Mouse (Mus musculus): ENCODE measurements at regions not wholly inside any gene's neighbourhood (a gene's known extent, or its start where the extent isn't known, plus 50 kb on each side); places are given as distances from the start of the nearest gene placed in this dataset.

DNA sequence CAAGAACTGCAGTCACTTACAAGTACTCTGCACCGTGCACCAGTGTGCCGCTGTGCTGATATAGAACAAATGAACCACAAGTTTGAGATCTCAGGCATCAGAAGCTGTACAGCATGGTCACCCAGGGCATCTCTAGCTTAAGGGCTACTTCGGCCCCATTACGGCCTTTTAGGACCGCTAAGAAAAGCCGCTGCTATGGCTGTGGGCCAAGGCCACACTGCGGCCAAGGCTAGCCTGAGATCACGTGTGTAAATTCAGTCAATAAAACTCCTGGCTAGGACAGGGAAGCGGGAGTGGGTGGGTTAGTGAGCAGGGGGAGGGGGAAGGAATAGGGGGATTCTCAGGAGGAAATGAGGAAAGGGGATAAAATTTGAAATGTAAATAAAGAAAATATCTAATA lies 50.9 kb upstream of the Atp12a start:
- CTCF ChIA-PET: interaction anchor here (0.6 to 0.7 kb wide), 3 partner anchors 19 to 255 kb away, joined by 3 to 7 read pairs (median 3); no protein-coding TSS in a partner anchor

DNA sequence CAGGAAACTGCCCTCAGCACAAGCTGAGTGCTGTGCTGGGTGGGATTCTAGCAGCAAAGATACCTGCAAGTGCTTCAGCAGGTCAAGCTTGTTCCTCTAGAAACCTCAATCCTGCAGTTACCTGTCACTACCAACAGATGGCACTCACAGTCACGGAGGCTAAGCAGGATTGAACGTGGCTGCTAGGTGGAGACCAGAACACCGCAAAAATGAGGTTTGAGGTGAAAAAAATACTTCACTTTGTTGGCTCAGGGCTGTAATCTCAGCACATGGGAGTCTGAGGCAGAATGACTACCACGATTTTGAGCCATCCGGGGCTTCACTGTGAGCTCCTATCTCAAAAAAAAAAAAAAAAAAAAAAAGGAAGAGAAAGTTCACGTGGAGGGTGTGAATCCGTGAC lies 50.4 kb upstream of the Atp12a start:
- CTCF ChIA-PET: interaction anchor here (0.6 to 0.7 kb wide), 3 partner anchors 18 to 254 kb away, joined by 3 to 7 read pairs (median 3); no protein-coding TSS in a partner anchor

All from spleen, embryonic (tissue).